Mouse (Mus musculus) forebrain, embryonic 16.5 days (tissue): Measurements from ENCODE around the gene Tcl1b2. TPM values are rescaled to one million over a fixed set of nuclear protein-coding genes. Genes with fewer than 3 reads are reported as not detected.

ENCODE experiments used
- ATAC-seq: fragments of 200-750 bp; cut with Nextera tagmentation; 2 replicates; pipeline ENCODE4 v1.8.0; 2017; ENCODE audit warnings: mild to moderate bottlenecking, moderate library complexity
- H3K27ac ChIP-seq: fragments of 300-500 bp; sonication (generic); 2 replicates; pipeline ENCODE4 v1.5.1; 2014; ENCODE audit warnings: low read length, control low read depth
- H3K27me3 ChIP-seq: fragments of 300-500 bp; sonication (generic); replicated peaks from 2 replicates; pipeline ENCODE4 v1.6.1; 2014; ENCODE audit warnings: low read length; ENCODE audit not compliant: control insufficient read depth, insufficient read depth
- H3K36me3 ChIP-seq: fragments of 300-500 bp; sonication (generic); 2 replicates; pipeline ENCODE4 v1.6.1; 2014; ENCODE audit not compliant: control insufficient read depth, insufficient read depth
- H3K4me1 ChIP-seq: fragments of 300-500 bp; sonication (generic); replicated peaks from 2 replicates; pipeline ENCODE4 v1.6.1; 2014; ENCODE audit warnings: low read length; ENCODE audit not compliant: control insufficient read depth, insufficient read depth
- H3K4me2 ChIP-seq: fragments of 300-500 bp; sonication (generic); 2 replicates; pipeline ENCODE4 v1.6.1; 2014; ENCODE audit warnings: mild to moderate bottlenecking, low read length, control low read depth
- H3K4me3 ChIP-seq: fragments of 300-500 bp; sonication (generic); replicated peaks from 2 replicates; pipeline ENCODE4 v1.5.1; 2014; ENCODE audit warnings: mild to moderate bottlenecking, low read length, control low read depth
- H3K9ac ChIP-seq: fragments of 300-500 bp; sonication (generic); replicated peaks from 2 replicates; pipeline ENCODE4 v1.6.1; 2014; ENCODE audit warnings: low read depth, low read length, control low read depth
- H3K9me3 ChIP-seq: fragments of 300-500 bp; sonication (generic); 2 replicates; pipeline ENCODE4 v1.6.1; 2016; ENCODE audit warnings: low read length; ENCODE audit not compliant: control insufficient read depth
- WGBS: fragments of 180-500 bp; shearing (Covaris S2); extraction: QIAGEN DNeasy Blood & Tissue Kit; methylation state at CpG from one replicate; pipeline ENCODE4 v1.1.7; 2014; 5-methylcytosine and 5-hydroxymethylcytosine counted together
- polyA plus RNA-seq: library from polyadenylated mRNA; unstranded; fragments of >200 nt; fragmentation: Nextera tagmentation; extraction: Ambion mirVana; gene quantifications from 2 replicates; pipeline ENCODE4 v1.2.1, GENCODE M21; 2015

The Tcl1b2 gene
- not detected in 2 replicates for polyA plus RNA-seq

DNA sequence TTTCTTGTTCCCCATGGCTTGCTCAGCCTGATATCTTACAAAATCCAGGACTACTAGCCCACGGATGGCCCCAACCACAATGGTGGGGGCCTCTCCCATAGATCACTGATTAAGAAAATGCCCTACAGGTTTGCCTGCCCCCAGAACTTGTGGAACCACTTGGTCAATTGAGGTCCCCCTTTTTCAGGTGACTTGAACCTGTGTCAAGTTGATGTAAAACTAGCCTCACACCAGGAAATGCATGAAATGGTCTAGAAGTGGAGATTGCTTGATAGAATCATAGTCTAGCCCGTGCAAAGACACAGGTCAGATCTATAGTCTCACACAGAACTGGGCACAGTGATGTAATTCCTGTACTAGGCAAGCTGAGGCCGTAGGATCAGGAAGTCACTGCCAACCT, at the start of gene Tcl1b2:
Gene Tcl1b2, plus strand, starts transcription at position 301 of the 400 bp plus-strand sequence.
- ATAC-seq, result no peak
- H3K9me3 ChIP-seq, result no peaks in the 10 kb centered on the region
- H3K27me3 ChIP-seq, result no peaks in the 10 kb centered on the region
- H3K36me3 ChIP-seq, result no peaks in the 10 kb centered on the region
- WGBS, result 81% methylated on average over 3 of the region's 3 CpGs
- no peak within 1 kb of the TSS for H3K4me3 ChIP-seq
- H3K4me2 ChIP-seq, result no peak within 1 kb of the TSS
- no peak within 1 kb of the TSS for H3K27ac ChIP-seq
- H3K9ac ChIP-seq, result no peak within 1 kb of the TSS
- H3K4me1 ChIP-seq, result no peaks in the 10 kb centered on the region

- Histone ChIP-seq H3K27me3 (no peaks in the 10 kb centered on the region), H3K9ac (no peak overlapping the region), H3K4me1 (peaks cover 11% of the 10 kb centered on the region), H3K36me3 (no peaks in the 10 kb centered on the region), H3K4me2 (no peak overlapping the region), H3K27ac (no peak overlapping the region), H3K4me3 (no peak overlapping the region), H3K9me3 (no peaks in the 10 kb centered on the region)
- ATAC-seq, result no peak
- WGBS, result 53% methylated on average over 9 of the region's 9 CpGs
Observed at GRCm38 (mm10) chr12:105099466-105100044, 46.3 kb upstream of the Tcl1b2 start.

- no peaks in the 10 kb centered on the region for H3K27me3 ChIP-seq
- no peaks in the 10 kb centered on the region for H3K36me3 ChIP-seq
- peak; percentile 86 for ATAC-seq
- no peaks in the 10 kb centered on the region for H3K9me3 ChIP-seq
- no peak overlapping the region; the same call in 1 of the 2 replicates for H3K27ac ChIP-seq
- WGBS, result 28% methylated on average over 8 of the region's 8 CpGs
- H3K9ac ChIP-seq, result no peak overlapping the region
- no peak overlapping the region for H3K4me3 ChIP-seq
- H3K4me2 ChIP-seq, result no peak overlapping the region
- H3K4me1 ChIP-seq, result peaks cover 11% of the 10 kb centered on the region
Observed at GRCm38 (mm10) chr12:105102901-105103300, 42.9 kb upstream of the Tcl1b2 start.

- Histone ChIP-seq H3K36me3 (no peaks in the 10 kb centered on the region), H3K27me3 (no peaks in the 10 kb centered on the region), H3K4me1 (peaks cover 11% of the 10 kb centered on the region), H3K4me3 (no peak overlapping the region), H3K9me3 (no peaks in the 10 kb centered on the region), H3K27ac (no peak overlapping the region), H3K4me2 (no peak overlapping the region), H3K9ac (no peak overlapping the region)
- WGBS, result 5% methylated on average over 4 of the region's 4 CpGs
- peak; percentile 58 for ATAC-seq
Observed at GRCm38 (mm10) chr12:105104036-105104435, 41.8 kb upstream of the Tcl1b2 start.

- WGBS, result 88% methylated on average over 5 of the region's 5 CpGs
- H3K9me3 ChIP-seq, result no peaks in the 10 kb centered on the region
- H3K4me1 ChIP-seq, result peaks cover 11% of the 10 kb centered on the region
- H3K27me3 ChIP-seq, result no peaks in the 10 kb centered on the region
- no peaks in the 10 kb centered on the region for H3K36me3 ChIP-seq
- ATAC-seq, result no peak
- no peak overlapping the region for H3K4me3 ChIP-seq
- no peak overlapping the region for H3K9ac ChIP-seq
- H3K4me2 ChIP-seq, result no peak overlapping the region
- H3K27ac ChIP-seq, result no peak overlapping the region
Observed at GRCm38 (mm10) chr12:105105326-105105725, 40.5 kb upstream of the Tcl1b2 start.

GRCm38 (mm10) chr12:105108856-105109255, 37.0 kb upstream of the Tcl1b2 start:
- WGBS, result 88% methylated on average over 4 of the region's 4 CpGs
- Histone ChIP-seq H3K9ac (no peak overlapping the region), H3K4me1 (peaks cover 8% of the 10 kb centered on the region), H3K36me3 (no peaks in the 10 kb centered on the region), H3K27ac (no peak overlapping the region), H3K4me2 (no peak overlapping the region), H3K4me3 (no peak overlapping the region), H3K27me3 (no peaks in the 10 kb centered on the region), H3K9me3 (no peaks in the 10 kb centered on the region)
- ATAC-seq, result no peak

DNA sequence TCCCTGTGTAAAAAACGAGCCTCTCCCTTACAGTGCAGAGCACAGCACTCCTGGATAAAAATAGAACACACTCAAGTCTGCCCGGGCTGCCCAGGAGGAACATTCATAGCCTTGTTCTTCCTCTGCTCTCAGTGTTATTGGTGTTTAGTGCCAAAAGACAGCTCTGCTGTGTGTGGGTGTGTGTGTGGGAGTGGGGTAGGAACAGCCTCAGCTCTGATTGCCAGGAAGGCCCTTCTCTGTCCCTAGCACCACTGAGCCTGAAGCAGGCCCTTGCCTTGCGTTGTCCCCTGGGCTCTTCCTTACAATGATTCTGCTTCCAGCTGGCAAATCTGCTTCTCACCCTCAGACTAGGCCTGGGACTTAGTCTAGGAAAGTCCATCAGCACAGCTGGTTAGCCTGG, 36.4 kb upstream of the Tcl1b2 start:
- Histone ChIP-seq H3K27ac (no peak overlapping the region), H3K27me3 (no peaks in the 10 kb centered on the region), H3K36me3 (no peaks in the 10 kb centered on the region), H3K9me3 (no peaks in the 10 kb centered on the region), H3K4me3 (no peak overlapping the region), H3K9ac (no peak overlapping the region), H3K4me1 (peaks cover 8% of the 10 kb centered on the region), H3K4me2 (no peak overlapping the region)
- ATAC-seq, result no peak
- 70% methylated on average over 3 of the region's 3 CpGs for WGBS

DNA sequence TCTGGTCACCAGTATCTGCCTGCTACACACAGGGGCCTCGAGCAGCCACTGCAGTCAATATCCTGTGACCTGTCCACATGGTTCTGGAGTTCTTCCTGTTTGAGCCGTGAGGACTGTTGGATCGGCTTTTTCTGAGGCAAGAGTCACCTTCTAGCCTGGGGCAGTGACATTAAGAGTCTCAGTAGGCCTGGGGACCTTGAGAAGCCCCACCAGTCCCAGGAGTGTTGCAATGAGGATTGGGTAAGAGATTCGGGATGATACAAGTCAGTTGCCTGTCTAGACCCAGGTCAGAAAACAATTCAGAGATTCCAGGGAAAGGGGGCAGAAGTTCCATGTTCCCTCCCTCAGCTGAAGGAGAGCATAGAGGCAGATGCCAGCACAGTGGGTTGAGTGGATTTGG, 36.0 kb upstream of the Tcl1b2 start:
- Histone ChIP-seq H3K4me3 (no peak overlapping the region), H3K36me3 (no peaks in the 10 kb centered on the region), H3K4me1 (peaks cover 8% of the 10 kb centered on the region), H3K9me3 (no peaks in the 10 kb centered on the region), H3K9ac (no peak overlapping the region), H3K27ac (no peak overlapping the region), H3K27me3 (no peaks in the 10 kb centered on the region), H3K4me2 (no peak overlapping the region)
- WGBS, result 75% methylated on average over 4 of the region's 4 CpGs
- ATAC-seq, result no peak

- no peak overlapping the region for H3K4me2 ChIP-seq
Observed at GRCm38 (mm10) chr12:105112321-105112988, 33.4 kb upstream of the Tcl1b2 start.

More at GRCm38 (mm10) chr12:105112321-105112988, 33.4 kb upstream of the Tcl1b2 start:
- no peak for ATAC-seq
- H3K27me3 ChIP-seq, result no peaks in the 10 kb centered on the region
- WGBS, result 51% methylated on average over 13 of the region's 13 CpGs
- no peak overlapping the region for H3K27ac ChIP-seq
- H3K9ac ChIP-seq, result no peak overlapping the region
- no peaks in the 10 kb centered on the region for H3K36me3 ChIP-seq
- no peaks in the 10 kb centered on the region for H3K9me3 ChIP-seq
- H3K4me3 ChIP-seq, result no peak overlapping the region
- peaks cover 8% of the 10 kb centered on the region for H3K4me1 ChIP-seq
